Mouse (Mus musculus) liver, embryonic 14.5 days (tissue): ENCODE results near the gene Gja5.
"Not testable (repeated sequence)": the region's sequence is repeated elsewhere in the genome, so short reads cannot be mapped to it uniquely, and the experiment has no call there.

Experiments used
- CTCF ChIP-seq: IDR thresholded peaks from 2 replicates; pipeline ENCODE4 v1.5.1; 2016; ENCODE audit warnings: antibody characterized with exemption, low read depth, control low read depth
- EP300 ChIP-seq: IDR thresholded peaks from 2 replicates; pipeline ENCODE4 v1.6.1; 2016; ENCODE audit warnings: antibody characterized with exemption, low read depth

DNA sequence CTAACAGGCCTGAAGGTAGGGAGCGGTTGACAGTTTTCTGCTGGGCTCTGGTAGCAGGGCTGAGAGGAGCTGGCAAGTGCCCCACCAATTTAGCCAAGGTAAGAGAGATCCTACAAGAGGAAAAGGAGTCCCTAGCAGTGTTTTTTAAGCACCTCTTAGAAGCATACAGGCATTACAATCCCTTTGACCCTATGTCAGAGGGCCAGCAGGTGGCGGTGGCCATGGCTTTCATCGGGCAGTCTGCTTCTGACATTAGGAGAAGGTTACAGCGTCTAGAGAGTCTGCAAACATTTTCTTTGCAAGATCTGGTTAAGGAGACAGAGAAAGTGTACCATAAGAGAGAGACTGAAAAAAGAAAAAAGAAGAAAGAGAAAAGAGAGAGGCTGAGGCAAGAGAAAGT, 183.8 kb downstream of the Gja5 start:
- not testable (repeated sequence) for TF ChIP-seq CTCF, EP300
